Mouse (Mus musculus) E14TG2a.4 (cell line): ENCODE data around the gene Sec14l2.

ENCODE experiments used
- CTCF ChIP-seq: conservative IDR thresholded peaks from 2 replicates; pipeline ENCODE4 v1.5.1; 2014; ENCODE audit warnings: low read length
- NANOG ChIP-seq: IDR thresholded peaks from 2 replicates; pipeline ENCODE4 v1.6.1; 2014; ENCODE audit warnings: borderline replicate concordance, low read length, mixed read lengths
- POU5F1 ChIP-seq: IDR thresholded peaks from 2 replicates; pipeline ENCODE4 v1.6.1; 2014; ENCODE audit warnings: low read length, borderline replicate concordance

DNA sequence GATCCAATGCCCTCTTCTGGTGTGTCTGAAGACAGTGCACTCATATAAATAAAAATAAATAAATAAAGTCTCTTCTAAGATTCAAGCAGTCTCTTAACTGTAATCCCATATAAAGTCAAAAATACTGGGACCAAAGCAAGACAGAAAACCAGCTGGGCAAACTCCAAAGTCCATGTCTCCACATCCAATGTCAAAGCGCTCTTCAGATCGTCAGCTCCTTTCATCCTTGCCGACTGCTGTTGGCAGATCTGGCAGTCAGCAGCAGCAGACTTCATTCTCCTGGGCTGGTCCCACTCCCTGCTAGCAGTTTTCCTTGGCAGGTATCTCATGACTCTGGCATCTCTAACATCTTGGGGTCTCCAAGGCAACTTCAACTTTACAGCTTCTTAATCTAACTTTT, 35.5 kb upstream of the Sec14l2 start:
- no peak for TF ChIP-seq NANOG
- no peak for TF ChIP-seq CTCF
- no peak for TF ChIP-seq POU5F1
